Mouse (Mus musculus) left cerebral cortex, postnatal 14 days (tissue): ENCODE results near the gene Olfr32. TPM values are rescaled to one million over a fixed set of nuclear protein-coding genes. Genes with fewer than 3 reads are reported as not detected.
"Not testable (repeated sequence)": the region's sequence is repeated elsewhere in the genome, so short reads cannot be mapped to it uniquely, and the experiment has no call there.

Experiments
- DNase-seq, 2 experiments: peaks; one replicate each; pipeline ENCODE4 v3.0.0; 2021 to 2022; ENCODE audit warnings: low spot score in 2 of 2, mixed read lengths in 1 of 2
- intact Hi-C: fragments of 180-260 bp; cut with DNase I; formaldehyde crosslinking; loops from one replicate; pipeline ENCODE4 v1.15.1; 2025
- long read RNA-seq, 2 experiments: library from polyadenylated mRNA; stranded (forward); transcript quantifications; one replicate each; pipeline ENCODE4 v2.0.0; 2021
- total RNA-seq, 2 experiments: library from RNA; stranded (reverse); gene quantifications; 2 replicates each; pipeline ENCODE4 v1.2.3; 2021

Olfr32 gene
- not detected for total RNA-seq
- long read RNA-seq, experiment 1, result 0 reads
- long read RNA-seq, experiment 2, result 0 reads

- intact Hi-C loops, result no loop called here
Measured at GRCm38 (mm10) chr2:90142196-90142595, at the start of gene Olfr32. Gene Olfr32, minus strand, starts transcription at chr2:90142296.

DNA sequence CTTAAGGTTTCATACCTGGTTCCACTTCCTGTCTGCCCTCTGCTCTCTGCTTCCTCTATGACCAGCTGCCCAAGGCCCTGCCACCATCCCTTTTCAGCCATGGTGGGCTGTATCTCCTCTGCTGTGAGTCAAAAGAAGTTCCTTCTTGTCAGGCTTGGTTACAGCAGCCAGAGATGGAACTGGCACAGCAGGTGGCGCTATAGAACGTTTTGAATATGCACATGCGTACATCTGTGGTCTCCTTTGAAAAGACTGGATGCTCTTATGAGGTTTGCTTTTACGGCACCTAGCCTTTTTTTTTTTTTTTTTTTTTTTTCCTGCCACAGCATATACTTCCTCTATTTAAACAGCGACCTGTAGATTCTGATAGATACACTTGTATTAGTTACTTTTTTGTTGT is 45.0 kb upstream of the Olfr32 start:
- DNase-seq, intact Hi-C loops: not testable (repeated sequence)

More at GRCm38 (mm10) chr2:90142196-90142595, at the start of gene Olfr32:
- DNase-seq, result no peak

GRCm38 (mm10) chr2:90186082-90186481 is 44.0 kb upstream of the Olfr32 start:
- DNase-seq, intact Hi-C loops: not testable (repeated sequence)

DNA sequence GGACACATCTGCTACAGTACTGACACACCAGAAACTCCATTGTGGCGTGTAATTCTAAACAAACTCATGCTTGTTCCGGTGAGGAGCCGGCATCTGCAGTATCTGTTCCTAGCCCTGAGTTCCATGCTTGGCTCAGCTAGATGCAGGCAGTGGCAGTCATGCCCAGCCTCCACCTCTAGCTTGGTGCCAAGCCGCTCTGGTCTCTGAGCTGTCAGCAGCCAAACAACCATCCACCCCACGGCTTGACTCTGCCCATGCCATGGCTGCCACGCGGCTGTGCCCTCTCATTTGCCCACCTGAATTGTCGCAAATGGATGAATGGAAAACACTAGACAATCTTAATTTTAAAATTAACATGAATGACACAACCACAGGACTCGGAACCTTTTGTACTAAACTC is 11.8 kb upstream of the Olfr32 start:
- DNase-seq, result no peak
- intact Hi-C loops, result no loop called here

DNA sequence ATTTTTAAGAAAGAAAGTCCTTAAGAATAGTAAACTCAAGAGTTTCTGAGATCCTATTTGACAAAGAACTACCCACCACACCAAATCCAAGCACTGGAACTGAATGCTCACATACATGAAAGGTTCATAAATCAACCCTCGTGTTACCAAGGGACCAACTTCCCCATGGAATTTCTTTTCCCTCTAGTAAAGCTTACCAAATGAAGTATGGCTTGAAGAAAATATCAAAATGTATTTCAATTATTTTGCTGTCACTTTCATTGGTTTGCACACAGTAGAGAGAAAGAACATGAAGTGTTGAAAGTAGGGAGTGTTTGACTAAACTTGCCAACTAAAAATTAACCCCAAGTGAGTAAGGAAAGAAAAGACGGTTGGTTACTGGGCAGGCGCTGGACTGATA is 10.9 kb upstream of the Olfr32 start, which contains the start of gene Olfr1270:
Olfr1270 (minus strand) TSS at position 101 of the 400 bp plus-strand sequence.
- intact Hi-C loops, result no loop called here
- no peak for DNase-seq

- intact Hi-C loops, result no loop called here
- no peak for DNase-seq
Measured at GRCm38 (mm10) chr2:90121312-90121711, 20.8 kb downstream of the Olfr32 start, which contains the start of gene Olfr1269. Gene Olfr1269, minus strand, starts transcription at chr2:90121412.

Other genes with a start within 250 kb of the Olfr32 start
- gene Olfr1258, start 215.0 kb downstream of the Olfr32 start, total RNA-seq, result not detected
- not detected for gene Olfr1259, start 193.6 kb downstream of the Olfr32 start, total RNA-seq
- gene Olfr1260, start 168.0 kb downstream of the Olfr32 start, total RNA-seq, result not detected
- gene Olfr1261, start 151.1 kb downstream of the Olfr32 start, total RNA-seq, result not detected
- not detected for gene Olfr1262, start 142.2 kb downstream of the Olfr32 start, total RNA-seq
- not detected for gene Olfr1263, start 130.2 kb downstream of the Olfr32 start, total RNA-seq
- not detected for gene Olfr1264, start 116.7 kb downstream of the Olfr32 start, total RNA-seq
- gene Olfr1265, start 107.0 kb downstream of the Olfr32 start, total RNA-seq, result not detected
- not detected for gene Olfr140, start 78.7 kb downstream of the Olfr32 start, total RNA-seq
- not detected for gene Olfr1269, start 20.9 kb downstream of the Olfr32 start, total RNA-seq
- gene Olfr1270, start 10.8 kb upstream of the Olfr32 start, total RNA-seq, result not detected
- not detected for gene Olfr1506, start 82.2 kb upstream of the Olfr32 start, total RNA-seq
- not detected for gene Olfr142, start 115.3 kb upstream of the Olfr32 start, total RNA-seq
- not detected for gene Olfr1271, start 128.7 kb upstream of the Olfr32 start, total RNA-seq
- not detected for gene Olfr1272, start 150.5 kb upstream of the Olfr32 start, total RNA-seq
- under 1 TPM in 1 of 2 experiments, not detected in 1; 0.15 TPM for gene Gm13769, start 179.9 kb upstream of the Olfr32 start, total RNA-seq